Mouse (Mus musculus): ENCODE measurements around the gene 4930486L24Rik.
A peak's percentile ranks its signal among the peaks of the same experiment; 100 is the strongest.
"Not testable (repeated sequence)": the region's sequence is repeated elsewhere in the genome, so short reads cannot be mapped to it uniquely, and the experiment has no call there.

Gene 4930486L24Rik

GRCm38 (mm10) chr13:60864281-60864680 is at the start of gene 4930486L24Rik:
Gene 4930486L24Rik (minus strand): TSS chr13:60864475.
- no peak for DNase-seq (ENCODE audit: low spot score)

- not testable (repeated sequence) for DNase-seq (ENCODE audit: low spot score)
Measured at GRCm38 (mm10) chr13:60904780-60905179, 40.5 kb upstream of the 4930486L24Rik start, which contains the start of gene Tpbpb. Gene Tpbpb (minus strand): TSS chr13:60904880.

- DNase-seq (ENCODE audit: low spot score) = peak; percentile 74
Measured at GRCm38 (mm10) chr13:60897328-60897727, 33.1 kb upstream of the 4930486L24Rik start, which contains the start of gene Ctla2b. Gene Ctla2b (minus strand): TSS chr13:60897447.

GRCm38 (mm10) chr13:60896794-60897193 is 32.5 kb upstream of the 4930486L24Rik start, which contains the start of gene Gm49392:
Gene Gm49392 (minus strand): TSS chr13:60896894.
- DNase-seq (ENCODE audit: low spot score) = not testable (repeated sequence)

GRCm38 (mm10) chr13:60895406-60896160 is 31.3 kb upstream of the 4930486L24Rik start:
- DNase-seq (ENCODE audit: low spot score) = no peak

- no peak for DNase-seq (ENCODE audit: low spot score)
Measured at GRCm38 (mm10) chr13:60892301-60892700, 28.0 kb upstream of the 4930486L24Rik start.

- DNase-seq (ENCODE audit: low spot score) = no peak
Measured at GRCm38 (mm10) chr13:60848241-60849120, 15.8 kb downstream of the 4930486L24Rik start.

GRCm38 (mm10) chr13:60843153-60843552 is 21.1 kb downstream of the 4930486L24Rik start:
- DNase-seq (ENCODE audit: low spot score) = no peak

- DNase-seq (ENCODE audit: low spot score) = peak; percentile 44
Measured at GRCm38 (mm10) chr13:60842703-60843102, 21.6 kb downstream of the 4930486L24Rik start.

GRCm38 (mm10) chr13:60839353-60839902 is 24.8 kb downstream of the 4930486L24Rik start:
- no peak for DNase-seq (ENCODE audit: low spot score)

- no peak for DNase-seq (ENCODE audit: low spot score)
Measured at GRCm38 (mm10) chr13:60826052-60826451, 38.2 kb downstream of the 4930486L24Rik start.

- DNase-seq (ENCODE audit: low spot score) = no peak
Measured at GRCm38 (mm10) chr13:60820486-60821175, 43.6 kb downstream of the 4930486L24Rik start.

- peak; percentile 36 for DNase-seq (ENCODE audit: low spot score)
Measured at GRCm38 (mm10) chr13:60819469-60819868, 44.8 kb downstream of the 4930486L24Rik start.

- no peak for DNase-seq (ENCODE audit: low spot score)
Measured at GRCm38 (mm10) chr13:60813722-60814121, 50.6 kb downstream of the 4930486L24Rik start.

GRCm38 (mm10) chr13:60812768-60813167 is 51.5 kb downstream of the 4930486L24Rik start:
- no peak for DNase-seq (ENCODE audit: low spot score)

GRCm38 (mm10) chr13:60809690-60810089 is 54.6 kb downstream of the 4930486L24Rik start:
- no peak for DNase-seq (ENCODE audit: low spot score)

- DNase-seq (ENCODE audit: low spot score) = no peak
Measured at GRCm38 (mm10) chr13:60802749-60803148, 61.5 kb downstream of the 4930486L24Rik start, which contains the start of gene Ctsll3. Gene Ctsll3 (minus strand): TSS chr13:60802849.
